In genomic region chr11:22089346-22089745, GRCm38 (mm10) we compare ENCODE assay signal across 28 mouse cellular contexts.
"Had no signal": no experiment of that assay in that cellular context is flagged by ENCODE, and none has a peak within 500 bp of the region (broad histone marks: within the 10 kb centered on the region; RNA-seq: fewer than 3 reads in every experiment).

No protein-coding gene starts in this region.

- H3K27ac ChIP-seq: embryonic facial prominence, embryonic 10.5 days; embryonic facial prominence, embryonic 12.5 days; embryonic facial prominence, embryonic 13.5 days; embryonic facial prominence, embryonic 15.5 days; forebrain, embryonic 10.5 days; forebrain, embryonic 15.5 days; gastrocnemius, adult 2 months; heart, adult 2 months; heart, embryonic 10.5 days had no signal

- ATAC-seq: forebrain, embryonic 14.5 days; forebrain, embryonic 15.5 days; forebrain, postnatal 0 days had no signal

- DNase-seq: cerebellum, adult 8-10 months; cerebellum, adult 9-10 months; cerebellum, adult 9-11 months; cerebellum, postnatal 10 days; cerebellum, postnatal 14 days; cerebellum, postnatal 25 days; cerebellum, postnatal 36 days; embryo, embryonic 11 days; forebrain, postnatal 0 days; gastrocnemius, adult 2 months; gastrocnemius, postnatal 10 days; gastrocnemius, postnatal 14 days; gastrocnemius, postnatal 25 days; gastrocnemius, postnatal 36 days; heart, adult 11 months; heart, adult 18-20 months; heart, adult 2 months had no signal

- H3K4me2 ChIP-seq: embryonic facial prominence, embryonic 12.5 days; embryonic facial prominence, embryonic 13.5 days; embryonic facial prominence, embryonic 15.5 days; forebrain, embryonic 15.5 days; heart, embryonic 11.5 days; heart, embryonic 12.5 days had no signal

- H3K9ac ChIP-seq: embryonic facial prominence, embryonic 12.5 days; embryonic facial prominence, embryonic 13.5 days; embryonic facial prominence, embryonic 15.5 days; forebrain, embryonic 15.5 days; forebrain, postnatal 0 days; heart, embryonic 12.5 days had no signal

- H3K27me3 ChIP-seq: embryonic facial prominence, embryonic 12.5 days; embryonic facial prominence, embryonic 13.5 days; embryonic facial prominence, embryonic 15.5 days; forebrain, embryonic 15.5 days; heart, embryonic 12.5 days had no signal

- H3K4me1 ChIP-seq: embryonic facial prominence, embryonic 10.5 days; embryonic facial prominence, embryonic 12.5 days; embryonic facial prominence, embryonic 13.5 days; embryonic facial prominence, embryonic 15.5 days; forebrain, embryonic 15.5 days; heart, embryonic 10.5 days; heart, embryonic 12.5 days had no signal

- H3K36me3 ChIP-seq: embryonic facial prominence, embryonic 10.5 days; embryonic facial prominence, embryonic 12.5 days; embryonic facial prominence, embryonic 15.5 days; forebrain, embryonic 10.5 days had no signal

- H3K9me3 ChIP-seq: embryonic facial prominence, embryonic 10.5 days; embryonic facial prominence, embryonic 12.5 days; embryonic facial prominence, embryonic 13.5 days; embryonic facial prominence, embryonic 15.5 days; forebrain, embryonic 10.5 days; forebrain, embryonic 15.5 days; heart, embryonic 10.5 days; heart, embryonic 12.5 days had no signal

- H3K4me3 ChIP-seq: embryonic facial prominence, embryonic 10.5 days; embryonic facial prominence, embryonic 12.5 days; embryonic facial prominence, embryonic 13.5 days; embryonic facial prominence, embryonic 15.5 days; erythroblast, embryonic 14.5 days; forebrain, embryonic 10.5 days; forebrain, embryonic 15.5 days; gastrocnemius, adult 2 months; heart, adult 2 months; heart, embryonic 10.5 days; heart, embryonic 12.5 days had no signal
